Mouse (Mus musculus) testis, adult 2 months (tissue): ENCODE results near the gene Pms1.

Experiments
- CTCF ChIP-seq: fragments of 200-500 bp; IDR thresholded peaks from 2 replicates; pipeline ENCODE4 v1.5.1; 2012; ENCODE audit warnings: low read depth, mild to moderate bottlenecking, inconsistent platforms, low read length, moderate library complexity; ENCODE audit not compliant: control insufficient read depth, insufficient read depth, insufficient replicate concordance
- POLR2A ChIP-seq: fragments of 200-500 bp; IDR thresholded peaks from 2 replicates; pipeline ENCODE4 v1.6.1; 2012; ENCODE audit warnings: low read depth, mild to moderate bottlenecking, inconsistent platforms, low read length, moderate library complexity; ENCODE audit not compliant: control insufficient read depth

GRCm38 (mm10) chr1:53226063-53226462 lies 70.8 kb downstream of the Pms1 start:
- no peak for TF ChIP-seq CTCF
- TF ChIP-seq POLR2A = no peak
